Mouse (Mus musculus) midbrain, embryonic 15.5 days (tissue): Measurements from ENCODE around the gene Ino80. TPM values are rescaled to one million over a fixed set of nuclear protein-coding genes. Genes with fewer than 3 reads are reported as not detected.
"Not testable (repeated sequence)": the region's sequence is repeated elsewhere in the genome, so short reads cannot be mapped to it uniquely, and the experiment has no call there.

Experiments used
- ATAC-seq: fragments of 200-750 bp; cut with Nextera tagmentation; replicated peaks from 2 replicates; pipeline ENCODE4 v1.8.0; 2017; ENCODE audit warnings: moderate TSS enrichment
- H3K27ac ChIP-seq: fragments of 300-500 bp; sonication (generic); 2 replicates; pipeline ENCODE4 v1.5.1; 2015; ENCODE audit warnings: mild to moderate bottlenecking, inconsistent platforms
- H3K27me3 ChIP-seq: fragments of 300-500 bp; sonication (generic); replicated peaks from 2 replicates; pipeline ENCODE4 v1.6.1; 2015; ENCODE audit warnings: inconsistent platforms
- H3K36me3 ChIP-seq: fragments of 300-500 bp; sonication (generic); replicated peaks from 2 replicates; pipeline ENCODE4 v1.6.1; 2015; ENCODE audit warnings: inconsistent platforms
- H3K4me1 ChIP-seq: fragments of 300-500 bp; sonication (generic); 2 replicates; pipeline ENCODE4 v1.6.1; 2015; ENCODE audit warnings: inconsistent platforms
- H3K4me2 ChIP-seq: fragments of 300-500 bp; sonication (generic); 2 replicates; pipeline ENCODE4 v1.6.1; 2015; ENCODE audit warnings: inconsistent platforms, mild to moderate bottlenecking, moderate library complexity
- H3K4me3 ChIP-seq: fragments of 300-500 bp; sonication (generic); 2 replicates; pipeline ENCODE4 v1.5.1; 2015; ENCODE audit warnings: mild to moderate bottlenecking, inconsistent platforms
- H3K9ac ChIP-seq: fragments of 300-500 bp; sonication (generic); 2 replicates; pipeline ENCODE4 v1.6.1; 2015; ENCODE audit warnings: mild to moderate bottlenecking, inconsistent platforms
- H3K9me3 ChIP-seq: fragments of 300-500 bp; sonication (generic); 2 replicates; pipeline ENCODE4 v1.6.1; 2016; ENCODE audit warnings: inconsistent platforms
- WGBS: fragments of 180-500 bp; shearing (Covaris S2); methylation state at CpG from one replicate; pipeline ENCODE4 v1.1.7; 2015; ENCODE audit warnings: mixed read lengths; 5-methylcytosine and 5-hydroxymethylcytosine counted together
- polyA plus RNA-seq: library from polyadenylated mRNA; unstranded; fragments of >200 nt; fragmentation: Nextera tagmentation; extraction: Ambion mirVana; gene quantifications from 2 replicates; pipeline ENCODE4 v1.2.1, GENCODE M21; 2015

Gene Ino80
- polyA plus RNA-seq, result 3.1 and 3.3 TPM in 2 replicates

DNA sequence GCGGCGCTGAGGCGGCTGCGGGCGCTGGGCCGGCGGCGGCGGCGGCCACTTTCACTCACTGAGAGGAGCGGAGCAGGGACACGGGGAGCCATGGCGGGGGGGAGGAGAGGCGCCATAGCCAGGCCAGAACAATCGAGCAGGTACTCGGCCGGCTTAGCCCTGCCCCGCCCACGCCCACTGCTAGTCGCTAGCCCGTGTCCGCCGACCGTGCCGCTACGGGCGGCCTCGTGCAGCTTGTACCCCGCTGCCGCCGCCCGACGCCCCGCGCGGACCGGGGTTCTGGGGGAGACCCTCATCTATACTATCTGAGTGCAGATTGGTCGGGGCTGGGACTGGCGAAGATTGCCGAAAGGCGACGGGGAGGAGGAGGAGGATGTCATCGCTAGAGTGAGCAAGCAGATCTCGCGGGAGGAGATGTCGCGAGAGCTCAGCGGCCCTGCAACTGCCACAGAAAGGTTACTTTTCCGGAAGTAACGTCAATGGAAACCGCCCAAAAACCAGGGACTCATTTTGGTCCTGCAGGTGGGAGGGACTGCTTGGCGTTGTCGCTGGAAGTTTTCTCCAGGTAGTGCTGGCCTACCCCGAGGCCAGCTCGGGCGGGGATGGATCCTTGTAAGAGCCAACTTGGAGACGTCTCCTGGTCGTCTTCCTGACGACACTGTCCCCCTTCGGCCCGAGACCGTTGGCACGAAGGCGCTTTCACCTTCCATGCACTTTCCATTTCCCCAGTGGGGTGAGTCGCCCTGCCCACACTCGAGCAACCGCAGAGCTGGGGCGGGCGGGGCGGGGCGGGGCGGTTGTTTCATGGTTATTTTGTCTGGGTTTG lies at the start of gene Ino80:
Gene Ino80 (minus strand): TSS at position 117 of the 826 bp plus-strand sequence.
- WGBS, result under 1% methylated on average over 55 of the region's 72 CpGs
- H3K4me3 ChIP-seq, result peak within 1 kb of the TSS; percentile 81
- peak within 1 kb of the TSS; percentile 98 for H3K27ac ChIP-seq
- peak; percentile 97 for ATAC-seq
- H3K4me1 ChIP-seq, result peaks cover 25% of the 10 kb centered on the region
- H3K9ac ChIP-seq, result peak within 1 kb of the TSS; percentile 88
- peak within 1 kb of the TSS; percentile 76 for H3K4me2 ChIP-seq
- H3K9me3 ChIP-seq, result no peaks in the 10 kb centered on the region
- H3K27me3 ChIP-seq, result no peaks in the 10 kb centered on the region
- no peaks in the 10 kb centered on the region for H3K36me3 ChIP-seq

DNA sequence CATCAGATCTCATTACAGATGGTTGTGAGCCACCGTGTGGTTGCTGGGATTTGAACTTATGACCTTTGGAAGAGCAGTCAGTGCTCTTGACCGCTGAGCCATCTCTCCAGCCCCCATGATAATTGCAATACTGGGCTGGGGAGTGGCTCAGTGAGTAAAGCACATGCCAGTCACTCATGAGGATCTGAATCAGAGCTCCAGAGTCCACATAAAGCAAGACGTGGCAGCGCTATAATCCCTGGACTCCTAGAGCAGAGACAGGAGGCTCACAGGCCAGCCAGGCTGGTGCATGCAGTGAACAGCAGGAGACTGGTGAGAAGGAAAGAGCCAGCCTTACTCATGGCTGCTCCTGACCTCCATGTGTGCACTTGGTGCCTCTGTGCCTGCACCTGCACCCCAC lies 47.9 kb upstream of the Ino80 start:
- ATAC-seq, result no peak
- Histone ChIP-seq H3K4me3 (no peak overlapping the region), H3K4me2 (no peak overlapping the region), H3K27me3 (no peaks in the 10 kb centered on the region), H3K36me3 (no peaks in the 10 kb centered on the region), H3K4me1 (no peaks in the 10 kb centered on the region), H3K9me3 (no peaks in the 10 kb centered on the region), H3K9ac (no peak overlapping the region), H3K27ac (no peak overlapping the region)
- whole genome bisulfite sequencing, result 52% methylated on average over 4 of the region's 4 CpGs

DNA sequence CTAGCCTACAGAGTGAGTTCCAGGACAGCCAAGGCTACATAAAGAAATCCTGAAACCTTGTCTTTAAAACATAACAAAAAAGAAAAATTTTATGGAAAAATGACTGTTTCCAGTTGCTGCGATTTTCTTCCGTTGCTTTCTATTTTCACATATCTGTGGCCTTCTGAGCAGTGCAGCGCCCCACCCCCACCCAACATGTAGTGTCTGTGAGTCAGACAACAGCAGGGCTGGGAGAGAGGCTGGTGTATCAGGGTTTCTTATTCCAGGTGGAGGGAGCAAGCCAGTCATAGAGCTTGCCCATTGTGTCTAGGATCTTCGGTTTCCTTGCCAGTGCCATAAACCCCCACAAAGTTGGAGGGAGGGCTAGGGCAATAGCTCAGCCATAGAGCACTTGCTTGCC lies 46.3 kb upstream of the Ino80 start:
- no peak for ATAC-seq
- WGBS, result 87% methylated on average over 4 of the region's 4 CpGs

DNA sequence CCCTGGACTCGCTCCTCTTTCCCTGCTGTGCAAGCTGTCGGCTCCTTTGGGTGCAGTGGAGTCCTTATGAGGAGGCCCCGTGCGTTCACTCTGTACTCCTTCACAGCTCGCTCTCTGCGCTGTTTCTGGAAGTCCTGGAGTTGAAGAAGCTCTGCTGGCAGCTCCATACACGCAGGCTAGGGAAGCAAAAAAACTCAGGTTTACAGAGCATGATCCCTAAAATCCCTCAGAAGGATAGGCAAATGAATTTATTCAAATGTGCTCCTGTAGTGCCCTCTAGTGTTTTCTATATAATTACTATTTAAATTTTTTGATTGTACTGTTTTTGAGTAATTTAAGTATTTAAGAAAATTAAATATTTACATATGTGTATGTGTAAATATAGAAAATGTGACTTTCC lies 43.1 kb upstream of the Ino80 start:
- Histone ChIP-seq H3K27me3 (no peaks in the 10 kb centered on the region), H3K4me3 (no peak overlapping the region), H3K9ac (no peak overlapping the region), H3K4me1 (no peaks in the 10 kb centered on the region), H3K27ac (no peak overlapping the region), H3K36me3 (no peaks in the 10 kb centered on the region), H3K4me2 (no peak overlapping the region), H3K9me3 (no peaks in the 10 kb centered on the region)
- no peak for ATAC-seq
- WGBS, result 72% methylated on average over 7 of the region's 7 CpGs

More for the DNA sequence above, 46.3 kb upstream of the Ino80 start:
- Histone ChIP-seq H3K27me3 (no peaks in the 10 kb centered on the region), H3K9ac (no peak overlapping the region), H3K4me3 (no peak overlapping the region), H3K9me3 (no peaks in the 10 kb centered on the region), H3K36me3 (no peaks in the 10 kb centered on the region), H3K4me1 (no peaks in the 10 kb centered on the region), H3K4me2 (no peak overlapping the region), H3K27ac (no peak overlapping the region)

DNA sequence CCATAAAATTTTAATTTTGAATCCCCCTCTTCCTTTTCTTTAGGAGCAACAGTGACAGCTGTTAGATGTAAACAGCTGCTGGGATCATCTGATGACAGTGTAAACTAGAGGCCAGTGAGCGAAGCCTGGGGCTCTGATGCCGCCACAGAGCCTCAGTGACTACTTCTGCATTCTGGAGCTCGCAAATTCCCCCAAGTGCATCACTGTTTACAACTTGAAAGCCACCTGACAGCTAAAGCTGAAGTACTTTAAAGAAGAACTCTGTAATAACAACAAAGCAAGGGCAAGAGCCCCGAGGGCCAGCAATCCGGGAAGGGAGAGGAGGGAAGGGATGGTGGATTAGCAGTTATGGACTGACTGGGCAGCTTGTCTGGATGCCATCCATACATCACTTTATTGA lies 39.3 kb upstream of the Ino80 start:
- no peak for ATAC-seq
- H3K27me3 ChIP-seq, result no peaks in the 10 kb centered on the region
- no peak overlapping the region for H3K4me2 ChIP-seq
- WGBS, result 63% methylated on average over 5 of the region's 5 CpGs
- no peak overlapping the region for H3K27ac ChIP-seq
- no peaks in the 10 kb centered on the region for H3K4me1 ChIP-seq
- no peak overlapping the region for H3K9ac ChIP-seq
- no peak overlapping the region for H3K4me3 ChIP-seq
- no peaks in the 10 kb centered on the region for H3K9me3 ChIP-seq
- H3K36me3 ChIP-seq, result no peaks in the 10 kb centered on the region

DNA sequence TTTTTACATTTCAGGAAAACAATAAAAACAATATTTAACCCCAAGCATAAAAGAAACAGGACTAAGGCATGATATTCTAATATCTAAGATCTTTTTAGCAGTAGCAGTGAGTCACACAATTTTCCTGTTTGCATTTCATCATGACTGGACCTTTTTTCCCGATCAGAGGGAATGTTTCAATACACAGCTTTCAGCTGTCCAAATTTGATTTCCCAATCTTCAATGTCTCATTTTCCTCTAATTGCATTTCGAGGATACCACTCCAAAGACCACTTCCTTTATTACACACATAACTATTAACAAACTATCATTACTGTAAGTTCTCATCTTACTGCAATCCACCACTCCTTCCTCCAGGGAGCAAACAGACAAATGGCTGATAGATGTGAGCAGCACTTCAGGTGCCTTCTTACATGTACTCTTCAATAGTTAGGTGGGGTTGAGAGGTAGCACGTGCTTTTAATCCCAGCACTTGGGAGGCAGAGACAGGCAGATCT lies 36.6 kb upstream of the Ino80 start:
- H3K4me2 ChIP-seq, result no peak overlapping the region
- no peaks in the 10 kb centered on the region for H3K4me1 ChIP-seq
- no peaks in the 10 kb centered on the region for H3K27me3 ChIP-seq
- H3K4me3 ChIP-seq, result no peak overlapping the region
- no peak overlapping the region for H3K27ac ChIP-seq
- H3K9ac ChIP-seq, result no peak overlapping the region
- H3K9me3 ChIP-seq, result no peaks in the 10 kb centered on the region
- 91% methylated on average over 3 of the region's 3 CpGs for WGBS
- no peaks in the 10 kb centered on the region for H3K36me3 ChIP-seq
- ATAC-seq, result no peak

DNA sequence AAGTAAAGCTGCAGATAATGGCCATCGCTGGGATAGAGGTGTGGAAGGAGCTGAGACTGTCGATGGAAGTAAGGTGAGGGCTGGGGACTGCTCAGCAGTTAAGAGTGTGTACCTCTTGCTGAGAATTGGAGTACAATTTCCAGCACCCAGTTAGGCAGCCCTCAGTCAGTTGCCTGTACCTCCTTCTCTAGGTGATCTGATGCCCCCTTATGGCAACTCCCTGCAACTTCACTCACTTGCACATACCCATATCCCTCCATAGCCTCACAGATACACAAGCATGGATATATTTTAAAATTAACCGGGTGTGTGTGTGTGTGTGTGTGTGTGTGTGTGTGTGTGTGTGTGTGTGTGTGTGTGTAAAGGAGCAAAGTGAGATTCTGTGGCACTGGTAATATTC lies 34.8 kb upstream of the Ino80 start:
- 85% methylated on average over 3 of the region's 3 CpGs for WGBS
- H3K9me3 ChIP-seq, result no peaks in the 10 kb centered on the region
- no peak for ATAC-seq
- H3K4me3 ChIP-seq, result no peak overlapping the region
- no peaks in the 10 kb centered on the region for H3K4me1 ChIP-seq
- no peak overlapping the region for H3K27ac ChIP-seq
- H3K9ac ChIP-seq, result no peak overlapping the region
- H3K4me2 ChIP-seq, result no peak overlapping the region
- H3K36me3 ChIP-seq, result no peaks in the 10 kb centered on the region
- H3K27me3 ChIP-seq, result no peaks in the 10 kb centered on the region

DNA sequence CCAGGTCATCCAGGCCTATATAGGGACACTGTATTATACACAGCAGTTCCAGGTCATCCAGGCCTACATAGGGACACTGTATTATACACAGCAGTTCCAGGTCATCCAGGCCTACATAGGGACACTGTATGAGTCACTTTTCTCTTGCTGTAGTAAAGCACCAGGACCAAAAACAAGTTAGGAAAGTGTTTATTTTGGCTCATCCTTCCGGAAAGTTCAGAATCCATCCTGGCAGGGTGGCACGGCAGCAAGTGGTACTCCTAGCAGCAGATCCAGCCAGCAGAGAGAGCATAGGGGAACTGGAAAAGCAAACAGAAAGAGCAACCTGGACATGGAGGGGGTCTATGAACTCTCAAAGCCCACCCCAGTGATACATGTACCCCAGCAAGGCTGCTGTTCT lies 33.4 kb upstream of the Ino80 start:
- no peaks in the 10 kb centered on the region for H3K9me3 ChIP-seq
- 85% methylated on average over 2 of the region's 2 CpGs for WGBS
- no peak overlapping the region for H3K4me3 ChIP-seq
- no peak overlapping the region for H3K27ac ChIP-seq
- no peaks in the 10 kb centered on the region for H3K27me3 ChIP-seq
- H3K4me2 ChIP-seq, result no peak overlapping the region
- no peaks in the 10 kb centered on the region for H3K4me1 ChIP-seq
- H3K9ac ChIP-seq, result no peak overlapping the region
- ATAC-seq, result no peak
- no peaks in the 10 kb centered on the region for H3K36me3 ChIP-seq

DNA sequence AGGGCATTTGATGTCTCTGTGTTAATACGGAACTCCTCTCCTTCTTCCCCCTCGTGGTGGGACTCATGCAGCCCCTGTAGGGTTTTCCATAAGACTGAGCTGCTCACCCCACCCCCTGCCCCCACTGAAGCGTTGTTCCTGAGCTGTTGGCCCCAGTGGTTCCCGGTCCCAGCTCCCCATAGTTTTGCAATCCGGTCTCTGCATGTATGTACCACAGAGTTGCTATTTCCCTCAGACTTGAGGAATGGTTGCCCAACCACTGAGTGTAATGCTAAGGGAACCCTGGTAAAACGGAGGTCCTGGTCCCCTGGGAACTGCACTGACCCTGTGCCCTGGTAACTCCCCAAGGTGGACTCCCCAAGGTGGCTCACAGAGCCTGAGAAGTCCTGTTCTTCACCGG lies 31.0 kb upstream of the Ino80 start:
- H3K9ac ChIP-seq, H3K4me1 ChIP-seq, H3K9me3 ChIP-seq, ATAC-seq, H3K4me3 ChIP-seq, H3K36me3 ChIP-seq, H3K27ac ChIP-seq, H3K4me2 ChIP-seq, H3K27me3 ChIP-seq: not testable (repeated sequence)
- 64% methylated on average over 7 of the region's 7 CpGs for WGBS

DNA sequence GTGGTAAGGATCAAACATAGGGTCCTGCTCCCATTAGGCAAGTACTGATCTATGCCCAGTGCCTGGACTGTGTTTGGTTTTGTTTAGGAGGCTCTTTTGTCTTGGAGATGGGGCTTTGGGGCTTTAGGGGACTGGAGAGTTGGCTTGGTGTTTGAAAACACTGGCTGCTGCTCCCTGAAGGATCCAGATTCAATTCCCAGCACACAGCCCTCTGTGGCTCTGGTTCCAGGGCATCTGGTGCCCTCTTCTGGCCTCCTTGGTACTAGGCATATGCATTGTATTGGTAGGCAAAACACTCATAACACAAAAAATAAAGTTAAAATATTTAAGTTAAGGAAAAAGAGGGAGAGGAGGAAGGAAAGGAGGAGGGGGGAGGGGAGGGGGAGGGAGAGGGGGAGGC lies 29.6 kb upstream of the Ino80 start:
- no peaks in the 10 kb centered on the region for H3K27me3 ChIP-seq
- no peak for ATAC-seq

DNA sequence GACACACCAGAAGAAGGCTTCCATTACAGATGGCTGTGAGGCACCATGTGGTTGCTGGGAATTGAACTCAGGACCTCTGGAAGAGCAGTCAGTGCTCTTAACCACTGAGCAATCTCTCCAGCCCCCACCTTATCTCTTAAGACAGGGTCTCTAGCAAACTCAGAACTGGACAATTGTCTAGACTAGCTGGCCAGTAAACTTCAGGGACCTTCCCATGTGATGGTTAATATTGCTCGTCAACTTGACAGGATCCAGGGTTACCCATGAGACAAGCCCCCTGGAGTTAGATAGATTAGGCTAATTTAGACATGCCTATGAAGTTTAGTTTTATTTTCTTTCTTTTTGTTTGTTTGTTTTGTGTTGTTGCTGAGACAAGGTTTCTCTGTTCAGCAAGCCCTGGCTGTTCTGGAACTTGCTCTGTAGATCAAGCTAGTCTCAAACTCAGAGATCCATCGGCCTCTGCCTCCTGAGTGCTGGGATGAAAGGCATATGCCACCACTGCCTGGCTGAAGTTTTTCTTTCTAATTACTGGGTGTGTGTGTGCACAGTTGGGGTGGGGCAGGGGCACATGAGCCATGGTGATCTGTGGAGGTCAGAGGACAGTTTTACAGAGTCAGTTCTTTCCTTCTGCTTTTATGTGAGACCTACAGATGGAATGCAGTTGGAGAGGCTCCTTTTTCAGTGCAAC lies 23.6 kb upstream of the Ino80 start:
- Histone ChIP-seq H3K36me3 (no peaks in the 10 kb centered on the region), H3K4me3 (no peak overlapping the region), H3K27me3 (no peaks in the 10 kb centered on the region), H3K27ac (no peak overlapping the region), H3K4me2 (no peak overlapping the region), H3K9me3 (no peaks in the 10 kb centered on the region), H3K4me1 (no peaks in the 10 kb centered on the region), H3K9ac (no peak overlapping the region)
- no peak for ATAC-seq
- WGBS, result 84% methylated on average over 2 of the region's 2 CpGs

More for the DNA sequence above, 29.6 kb upstream of the Ino80 start:
- Histone ChIP-seq H3K4me3 (no peak overlapping the region), H3K27ac (no peak overlapping the region), H3K9ac (no peak overlapping the region), H3K36me3 (no peaks in the 10 kb centered on the region), H3K4me1 (no peaks in the 10 kb centered on the region), H3K9me3 (no peaks in the 10 kb centered on the region), H3K4me2 (no peak overlapping the region)

DNA sequence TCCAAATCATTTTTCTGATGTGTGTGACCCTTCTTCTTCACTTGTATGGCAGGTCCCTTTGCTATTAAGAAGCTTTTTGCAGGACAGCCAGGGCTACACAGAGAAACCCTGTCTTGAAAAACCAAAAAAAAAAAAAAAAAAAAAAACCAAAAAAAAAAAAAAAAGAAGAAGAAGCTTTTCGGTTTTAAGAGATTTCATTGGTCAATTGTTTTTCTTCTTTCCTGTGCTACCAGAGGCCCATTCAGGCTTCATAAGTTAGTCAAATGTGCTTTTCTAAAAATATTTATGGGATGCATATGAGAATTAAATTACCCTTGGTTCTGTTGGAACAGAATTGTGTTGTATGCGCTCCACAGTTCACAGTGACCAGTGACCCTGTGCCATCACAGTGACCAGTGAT lies 21.4 kb upstream of the Ino80 start:
- 90% methylated on average over 2 of the region's 2 CpGs for WGBS
- H3K27me3 ChIP-seq, result no peaks in the 10 kb centered on the region
- no peaks in the 10 kb centered on the region for H3K4me1 ChIP-seq
- no peak overlapping the region for H3K4me3 ChIP-seq
- H3K9ac ChIP-seq, result no peak overlapping the region
- no peak overlapping the region for H3K27ac ChIP-seq
- no peaks in the 10 kb centered on the region for H3K9me3 ChIP-seq
- H3K4me2 ChIP-seq, result no peak overlapping the region
- H3K36me3 ChIP-seq, result no peaks in the 10 kb centered on the region
- no peak for ATAC-seq

DNA sequence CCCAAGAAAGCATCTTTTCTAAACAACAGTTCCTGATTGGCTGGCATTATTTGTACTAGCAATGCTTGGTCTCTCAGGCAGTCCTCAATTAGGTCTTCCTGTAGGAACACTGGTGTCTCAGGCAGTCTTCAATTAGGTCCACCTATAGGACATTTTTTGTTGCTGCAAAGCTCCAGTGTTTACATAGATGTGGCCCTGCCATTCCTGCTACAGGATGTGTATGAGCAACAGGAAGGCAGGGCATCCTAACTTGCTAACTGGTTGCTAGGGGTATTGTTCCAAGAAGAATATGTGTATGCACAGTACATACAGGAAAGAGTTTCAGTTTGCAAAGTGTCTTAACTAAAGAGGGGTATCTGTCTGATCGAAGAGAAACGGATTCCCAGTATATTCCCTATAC lies 18.6 kb upstream of the Ino80 start:
- no peaks in the 10 kb centered on the region for H3K4me1 ChIP-seq
- H3K36me3 ChIP-seq, result no peaks in the 10 kb centered on the region
- no peak overlapping the region for H3K27ac ChIP-seq
- H3K4me3 ChIP-seq, result no peak overlapping the region
- no peaks in the 10 kb centered on the region for H3K9me3 ChIP-seq
- ATAC-seq, result no peak
- H3K4me2 ChIP-seq, result no peak overlapping the region
- H3K27me3 ChIP-seq, result no peaks in the 10 kb centered on the region
- WGBS, result 96% methylated on average over 2 of the region's 2 CpGs
- H3K9ac ChIP-seq, result no peak overlapping the region
